Mouse (Mus musculus) MEL (cell line): ENCODE data around the gene Ggnbp2. TPM values are rescaled to one million over a fixed set of nuclear protein-coding genes. Genes with fewer than 3 reads are reported as not detected.

Source experiments
- DNase-seq: peaks from one replicate; pipeline ENCODE4 v3.0.0; 2011; ENCODE audit warnings: low read depth, low spot score
- H3K27ac ChIP-seq: 2 replicates; pipeline ENCODE4 v1.5.1; 2012; ENCODE audit warnings: low read depth, mild to moderate bottlenecking, control low read depth, low read length, moderate library complexity; ENCODE audit not compliant: control insufficient read depth
- H3K27me3 ChIP-seq, 2 experiments: fragments of 150-350 bp in 1 of 2; sonication (generic) in 1 of 2; 2 replicates each; pipeline ENCODE4 v1.6.1; 2012; ENCODE audit warnings: low read length in 2 of 2, mild to moderate bottlenecking in 2 of 2, improper control_type of control experiment in 1 of 2, moderate library complexity in 1 of 2; ENCODE audit not compliant: insufficient read depth in 2 of 2, control insufficient read depth in 1 of 2
- H3K36me3 ChIP-seq, 2 experiments: 2 replicates each; pipeline ENCODE4 v1.6.1; 2012 to 2014; ENCODE audit warnings: low read length in 2 of 2, improper control_type of control experiment in 1 of 2, inconsistent platforms in 1 of 2, mild to moderate bottlenecking in 1 of 2; ENCODE audit not compliant: insufficient read depth in 2 of 2, control insufficient read depth in 1 of 2
- H3K4me1 ChIP-seq, 2 experiments: fragments of 150-350 bp in 1 of 2; sonication (generic) in 1 of 2; 2 replicates each; pipeline ENCODE4 v1.6.1; 2012; ENCODE audit warnings: low read length in 2 of 2, improper control_type of control experiment in 1 of 2, mild to moderate bottlenecking in 1 of 2; ENCODE audit not compliant: insufficient read depth in 2 of 2, control insufficient read depth in 1 of 2
- H3K4me3 ChIP-seq, 2 experiments: fragments of 150-350 bp in 1 of 2; sonication (generic) in 1 of 2; 2 replicates each; pipeline ENCODE4 v1.5.1; 2012; ENCODE audit warnings: low read depth in 2 of 2, low read length in 2 of 2, mild to moderate bottlenecking in 2 of 2, moderate library complexity in 2 of 2, control low read depth in 1 of 2, improper control_type of control experiment in 1 of 2; ENCODE audit not compliant: control insufficient read depth in 1 of 2, insufficient read depth in 1 of 2
- H3K79me2 ChIP-seq: 2 replicates; pipeline ENCODE4 v1.6.1; 2012; ENCODE audit warnings: mild to moderate bottlenecking, low read length, moderate library complexity; ENCODE audit not compliant: control insufficient read depth, poor library complexity, insufficient read depth
- H3K9ac ChIP-seq: 2 replicates; pipeline ENCODE4 v1.6.1; 2012; ENCODE audit warnings: low read depth, mild to moderate bottlenecking, control low read depth, low read length, moderate library complexity; ENCODE audit not compliant: control insufficient read depth, poor library complexity, severe bottlenecking
- H3K9me3 ChIP-seq: fragments of 150-350 bp; sonication (generic); replicated peaks from 2 replicates; pipeline ENCODE4 v1.6.1; 2012; ENCODE audit warnings: mild to moderate bottlenecking, low read length, improper control_type of control experiment, moderate library complexity; ENCODE audit not compliant: insufficient read depth
- CHD1 ChIP-seq: IDR thresholded peaks from 2 replicates; pipeline ENCODE4 v1.6.1; 2012; ENCODE audit warnings: low read depth, mild to moderate bottlenecking, inconsistent platforms, low read length, improper control_type of control experiment
- CHD2 ChIP-seq: IDR thresholded peaks from 2 replicates; pipeline ENCODE4 v1.6.1; 2011; ENCODE audit warnings: low read length, improper control_type of control experiment
- CTCF ChIP-seq, 3 experiments: IDR thresholded peaks in 2 of 3; conservative IDR thresholded peaks in 1 of 3; 2 replicates each; pipeline ENCODE4 v1.5.1; 2011 to 2012; ENCODE audit warnings: low read length in 3 of 3, low read depth in 2 of 3, mild to moderate bottlenecking in 2 of 3, improper control_type of control experiment in 1 of 3, inconsistent platforms in 1 of 3, mixed read lengths in 1 of 3, moderate library complexity in 1 of 3; ENCODE audit not compliant: control insufficient read depth in 1 of 3, insufficient read depth in 1 of 3, poor library complexity in 1 of 3, severe bottlenecking in 1 of 3
- E2F4 ChIP-seq: IDR thresholded peaks from 2 replicates; pipeline ENCODE4 v1.6.1; 2011; ENCODE audit warnings: low read depth, low read length, improper control_type of control experiment, borderline replicate concordance
- ELF1 ChIP-seq: IDR thresholded peaks from 2 replicates; pipeline ENCODE4 v1.6.1; 2014; ENCODE audit warnings: low read depth, mild to moderate bottlenecking, inconsistent platforms, low read length, improper control_type of control experiment, moderate library complexity
- EP300 ChIP-seq, 2 experiments: IDR thresholded peaks; 2 replicates each; pipeline ENCODE4 v1.6.1; 2011; ENCODE audit warnings: improper control_type of control experiment in 2 of 2, low read length in 2 of 2, low read depth in 1 of 2, mild to moderate bottlenecking in 1 of 2
- ETS1 ChIP-seq: IDR thresholded peaks from 2 replicates; pipeline ENCODE4 v1.6.1; 2012; ENCODE audit warnings: low read depth, mild to moderate bottlenecking, inconsistent platforms, low read length, improper control_type of control experiment, moderate library complexity
- GABPA ChIP-seq: IDR thresholded peaks from 2 replicates; pipeline ENCODE4 v1.6.1; 2012; ENCODE audit warnings: low read depth, mild to moderate bottlenecking, inconsistent platforms, low read length, improper control_type of control experiment, moderate library complexity
- GATA1 ChIP-seq: IDR thresholded peaks from 2 replicates; pipeline ENCODE4 v1.6.1; 2011; ENCODE audit warnings: low read depth, low read length, improper control_type of control experiment
- HCFC1 ChIP-seq: IDR thresholded peaks from 2 replicates; pipeline ENCODE4 v1.6.1; 2012; ENCODE audit warnings: low read depth, mild to moderate bottlenecking, inconsistent platforms, low read length, improper control_type of control experiment, moderate library complexity
- JUND ChIP-seq: IDR thresholded peaks from 2 replicates; pipeline ENCODE4 v1.6.1; 2011; ENCODE audit warnings: low read depth, mild to moderate bottlenecking, improper control_type of control experiment, low read length
- KAT2A ChIP-seq: conservative IDR thresholded peaks from 2 replicates; pipeline ENCODE4 v1.6.1; 2012; ENCODE audit warnings: low read depth, low read length, improper control_type of control experiment, inconsistent platforms
- MAZ ChIP-seq: IDR thresholded peaks from 2 replicates; pipeline ENCODE4 v1.6.1; 2012; ENCODE audit warnings: low read depth, mild to moderate bottlenecking, inconsistent platforms, low read length, improper control_type of control experiment
- MXI1 ChIP-seq: IDR thresholded peaks from 2 replicates; pipeline ENCODE4 v1.6.1; 2011; ENCODE audit warnings: mild to moderate bottlenecking, low read depth, low read length, improper control_type of control experiment
- MYC ChIP-seq: IDR thresholded peaks from 2 replicates; pipeline ENCODE4 v1.6.1; 2011; ENCODE audit warnings: low read depth, mild to moderate bottlenecking, low read length, improper control_type of control experiment, moderate library complexity
- NELFE ChIP-seq: IDR thresholded peaks from 2 replicates; pipeline ENCODE4 v1.6.1; 2011; ENCODE audit warnings: low read depth, low read length, improper control_type of control experiment
- SIN3A ChIP-seq: IDR thresholded peaks from 2 replicates; pipeline ENCODE4 v1.6.1; 2012; ENCODE audit warnings: low read length, improper control_type of control experiment, inconsistent platforms
- SMC3 ChIP-seq: IDR thresholded peaks from 2 replicates; pipeline ENCODE4 v1.6.1; 2011; ENCODE audit warnings: low read depth, low read length, improper control_type of control experiment
- UBTF ChIP-seq: IDR thresholded peaks from 2 replicates; pipeline ENCODE4 v1.6.1; 2012; ENCODE audit warnings: low read depth, mild to moderate bottlenecking, inconsistent platforms, low read length, improper control_type of control experiment, moderate library complexity, borderline replicate concordance; ENCODE audit not compliant: insufficient read depth
- USF1 ChIP-seq: IDR thresholded peaks from 2 replicates; pipeline ENCODE4 v1.6.1; 2014; ENCODE audit warnings: low read depth, mild to moderate bottlenecking, inconsistent platforms, low read length, improper control_type of control experiment, moderate library complexity
- USF2 ChIP-seq, 2 experiments: IDR thresholded peaks; 2 replicates each; pipeline ENCODE4 v1.6.1; 2011 to 2012; ENCODE audit warnings: improper control_type of control experiment in 2 of 2, low read length in 2 of 2, borderline replicate concordance in 1 of 2, inconsistent platforms in 1 of 2, low read depth in 1 of 2, mild to moderate bottlenecking in 1 of 2; ENCODE audit not compliant: insufficient read depth in 1 of 2
- ZC3H11A ChIP-seq: IDR thresholded peaks from 2 replicates; pipeline ENCODE4 v1.6.1; 2012; ENCODE audit warnings: low read depth, mild to moderate bottlenecking, inconsistent platforms, low read length, improper control_type of control experiment
- ZNF384 ChIP-seq: IDR thresholded peaks from 2 replicates; pipeline ENCODE4 v1.6.1; 2012; ENCODE audit warnings: low read depth, mild to moderate bottlenecking, inconsistent platforms, low read length, improper control_type of control experiment
- polyA plus RNA-seq, 2 experiments: library from polyadenylated mRNA; stranded (reverse) in 1 of 2; unstranded in 1 of 2; fragments of >175 nt in 1 of 2; fragments of >200 nt in 1 of 2; gene quantifications; 2 replicates each; pipeline versions ENCODE4 v1.2.1 to v1.2.4; 2012; ENCODE audit warnings: low replicate concordance in 2 of 2, low read depth in 1 of 2; ENCODE audit not compliant: insufficient read length in 2 of 2, insufficient read depth in 1 of 2, missing spikeins in 1 of 2
- total RNA-seq: library from RNA; depleted of rRNA; stranded (reverse); fragments of 300-350 nt; gene quantifications from 2 replicates; pipeline ENCODE4 v1.2.3, GENCODE M21; 2012

Gene Ggnbp2
- total and polyA plus RNA-seq, 3 experiments: 55.4 to 89.6 (median 83.0) TPM

DNA sequence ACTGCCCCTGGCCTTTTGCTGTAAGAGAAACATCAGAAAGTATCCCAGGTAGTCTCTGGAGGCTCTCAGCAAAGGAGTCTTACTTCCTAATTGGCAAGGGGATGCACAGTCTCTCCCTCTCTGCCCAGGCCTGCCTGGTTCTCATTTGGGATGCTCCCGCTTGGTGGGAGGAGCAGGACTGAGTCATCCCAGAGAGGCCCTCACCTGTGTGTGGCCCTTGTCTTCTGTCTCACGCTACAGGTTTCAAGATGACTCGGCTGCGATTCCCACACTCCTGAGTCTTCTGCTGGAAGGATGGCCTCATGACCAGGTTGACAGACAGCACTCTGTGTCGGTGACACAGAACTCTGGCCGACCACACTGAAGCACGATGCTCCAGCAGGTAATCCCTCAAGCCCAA is 11.7 kb upstream of the Ggnbp2 start:
- DNase-seq: no peak
- no peaks in the 10 kb centered on the region for H3K9me3 ChIP-seq
- peaks cover 19% of the 10 kb centered on the region for H3K79me2 ChIP-seq
- no peak overlapping the region for H3K4me3 ChIP-seq
- no peak overlapping the region for H3K9ac ChIP-seq
- TF ChIP-seq E2F4 (no peak), UBTF (no peak), SMC3 (no peak), CHD1 (no peak), GATA1 (no peak), JUND (no peak), ZC3H11A (no peak), CHD2 (no peak), MAZ (no peak), SIN3A (no peak), HCFC1 (no peak), EP300 (IDR thresholded peaks at IDR 0.05; ENCODE audit: low read depth in 1 of 2, low read length in 2 of 2) (no peak), USF1 (no peak), USF2 (IDR thresholded peaks at IDR 0.05; ENCODE audit: borderline replicate concordance in 1 of 2, insufficient read depth in 1 of 2, low read depth in 1 of 2, low read length in 2 of 2) (no peak), ETS1 (no peak), MYC (no peak), GABPA (no peak), CTCF (IDR thresholded peaks at IDR 0.05 in 2 of 3, conservative IDR thresholded peaks at IDR 0.05 in 1 of 3; ENCODE audit: control insufficient read depth in 1 of 3, insufficient read depth in 1 of 3, low read depth in 2 of 3, low read length in 3 of 3, poor library complexity in 1 of 3, severe bottlenecking in 1 of 3) (no peak), MXI1 (no peak)
- H3K27ac ChIP-seq: no peak overlapping the region
- peaks cover 0 to 16% of the 10 kb centered on the region in 2 experiments; a peak in 3 of 4 replicates for H3K4me1 ChIP-seq
- peaks cover 3 to 5% of the 10 kb centered on the region in 2 experiments; a peak in 3 of 4 replicates for H3K36me3 ChIP-seq
- H3K27me3 ChIP-seq: no peaks in the 10 kb centered on the region

DNA sequence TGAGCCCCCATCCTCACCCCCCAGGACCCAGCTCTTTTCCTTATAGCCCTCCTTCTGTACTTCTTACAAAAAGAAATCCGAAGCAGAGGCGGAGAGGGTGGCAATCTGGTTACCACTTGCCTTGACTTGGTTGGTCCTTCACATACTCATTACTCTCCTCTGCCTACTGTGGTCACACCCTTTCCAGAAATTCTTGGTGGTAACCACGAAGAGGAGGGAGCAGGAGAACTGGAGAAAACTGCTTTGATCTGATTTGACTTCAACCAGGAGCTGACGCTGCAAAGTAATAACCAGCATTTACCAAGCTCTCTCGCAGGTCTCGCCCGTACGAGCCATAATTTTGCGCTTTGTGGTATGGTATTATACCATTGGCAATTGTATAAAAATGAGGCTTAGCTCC is 10.4 kb upstream of the Ggnbp2 start:
- Histone ChIP-seq H3K9me3 (no peaks in the 10 kb centered on the region), H3K27ac (no peak overlapping the region), H3K27me3 (no peaks in the 10 kb centered on the region), H3K36me3 (peaks cover 3 to 5% of the 10 kb centered on the region in 2 experiments; a peak in 3 of 4 replicates), H3K9ac (peak overlapping the region; percentile 88), H3K4me3 (peak overlapping the region; percentile 71 to 87), H3K79me2 (peaks cover 19% of the 10 kb centered on the region), H3K4me1 (peaks cover 0 to 16% of the 10 kb centered on the region in 2 experiments; a peak in 3 of 4 replicates)
- TF ChIP-seq KAT2A: no peak
- TF ChIP-seq NELFE: no peak
- no peak for TF ChIP-seq ZNF384
- TF ChIP-seq CTCF (IDR thresholded peaks at IDR 0.05 in 2 of 3, conservative IDR thresholded peaks at IDR 0.05 in 1 of 3; ENCODE audit: control insufficient read depth in 1 of 3, insufficient read depth in 1 of 3, low read depth in 2 of 3, low read length in 3 of 3, poor library complexity in 1 of 3, severe bottlenecking in 1 of 3): no peak
- no peak for TF ChIP-seq USF2 (IDR thresholded peaks at IDR 0.05; ENCODE audit: borderline replicate concordance in 1 of 2, insufficient read depth in 1 of 2, low read depth in 1 of 2, low read length in 2 of 2)
- TF ChIP-seq ELF1: no peak
- no peak for TF ChIP-seq USF1
- peak; percentile 25 for DNase-seq
